Mouse (Mus musculus): ENCODE measurements around the gene Slco2a1. TPM values are rescaled to one million over a fixed set of nuclear protein-coding genes. Genes with fewer than 3 reads are reported as not detected.
A peak's percentile ranks its signal among the peaks of the same experiment; 100 is the strongest.

Slco2a1 gene
- total RNA-seq, 1 experiment from 2014 or later, result not detected

- no peak for ATAC-seq (replicated peaks; ENCODE audit: low read depth, poor library complexity, severe bottlenecking)
Measured at GRCm38 (mm10) chr9:102981791-102982190, 6.7 kb upstream of the Slco2a1 start.

- no peak for ATAC-seq (replicated peaks; ENCODE audit: low read depth, poor library complexity, severe bottlenecking)
Measured at GRCm38 (mm10) chr9:102982376-102982775, 6.1 kb upstream of the Slco2a1 start.

GRCm38 (mm10) chr9:102985111-102985510, 3.4 kb upstream of the Slco2a1 start:
- ATAC-seq (replicated peaks; ENCODE audit: low read depth, poor library complexity, severe bottlenecking), result no peak

- no peak for ATAC-seq (replicated peaks; ENCODE audit: low read depth, poor library complexity, severe bottlenecking)
Measured at GRCm38 (mm10) chr9:102985939-102986338, 2.6 kb upstream of the Slco2a1 start.

- ATAC-seq (replicated peaks; ENCODE audit: low read depth, poor library complexity, severe bottlenecking), result no peak
Measured at GRCm38 (mm10) chr9:102990306-102991133, 2.0 kb downstream of the Slco2a1 start.

- no peak for ATAC-seq (replicated peaks; ENCODE audit: low read depth, poor library complexity, severe bottlenecking)
Measured at GRCm38 (mm10) chr9:102991134-102991406, 2.6 kb downstream of the Slco2a1 start.

- ATAC-seq (replicated peaks; ENCODE audit: low read depth, poor library complexity, severe bottlenecking), result no peak
Measured at GRCm38 (mm10) chr9:102992877-102993276, 4.4 kb downstream of the Slco2a1 start.

- no peak for ATAC-seq (replicated peaks; ENCODE audit: low read depth, poor library complexity, severe bottlenecking)
Measured at GRCm38 (mm10) chr9:102993764-102994163, 5.3 kb downstream of the Slco2a1 start.

GRCm38 (mm10) chr9:102995800-102996635, 7.5 kb downstream of the Slco2a1 start:
- ATAC-seq (replicated peaks; ENCODE audit: low read depth, poor library complexity, severe bottlenecking), result no peak

GRCm38 (mm10) chr9:103000384-103000783, 11.9 kb downstream of the Slco2a1 start:
- no peak for ATAC-seq (replicated peaks; ENCODE audit: low read depth, poor library complexity, severe bottlenecking)

- no peak for ATAC-seq (replicated peaks; ENCODE audit: low read depth, poor library complexity, severe bottlenecking)
Measured at GRCm38 (mm10) chr9:103004343-103004742, 15.8 kb downstream of the Slco2a1 start.

- ATAC-seq (replicated peaks; ENCODE audit: low read depth, poor library complexity, severe bottlenecking), result no peak
Measured at GRCm38 (mm10) chr9:103007699-103008078, 19.2 kb downstream of the Slco2a1 start.

- ATAC-seq (replicated peaks; ENCODE audit: low read depth, poor library complexity, severe bottlenecking), result peak; percentile 51; the same call in 1 of the 2 replicates
Measured at GRCm38 (mm10) chr9:103008079-103008855, 19.8 kb downstream of the Slco2a1 start.

GRCm38 (mm10) chr9:103010161-103010560, 21.6 kb downstream of the Slco2a1 start:
- no peak for ATAC-seq (replicated peaks; ENCODE audit: low read depth, poor library complexity, severe bottlenecking)

GRCm38 (mm10) chr9:103013366-103013765, 24.9 kb downstream of the Slco2a1 start:
- peak; percentile 57; the same call in 1 of the 2 replicates for ATAC-seq (replicated peaks; ENCODE audit: low read depth, poor library complexity, severe bottlenecking)

GRCm38 (mm10) chr9:103014686-103015085, 26.2 kb downstream of the Slco2a1 start:
- no peak for ATAC-seq (replicated peaks; ENCODE audit: low read depth, poor library complexity, severe bottlenecking)

- ATAC-seq (replicated peaks; ENCODE audit: low read depth, poor library complexity, severe bottlenecking), result no peak
Measured at GRCm38 (mm10) chr9:103024116-103024515, 35.6 kb downstream of the Slco2a1 start.

GRCm38 (mm10) chr9:103027150-103027889, 38.8 kb downstream of the Slco2a1 start:
- ATAC-seq (replicated peaks; ENCODE audit: low read depth, poor library complexity, severe bottlenecking), result peak; percentile 56

- no peak for ATAC-seq (replicated peaks; ENCODE audit: low read depth, poor library complexity, severe bottlenecking)
Measured at GRCm38 (mm10) chr9:103029012-103029411, 40.5 kb downstream of the Slco2a1 start.

- ATAC-seq (replicated peaks; ENCODE audit: low read depth, poor library complexity, severe bottlenecking), result no peak
Measured at GRCm38 (mm10) chr9:103030041-103030440, 41.5 kb downstream of the Slco2a1 start.
